Mouse (Mus musculus) kidney, adult 8-10 months (tissue): ENCODE measurements at regions not wholly inside any gene's neighbourhood (a gene's known extent, or its start where the extent isn't known, plus 50 kb on each side); places are given as distances from the start of the nearest gene placed in this dataset.

Experiments used
- DNase-seq, 2 experiments: peaks; one replicate each; pipeline ENCODE4 v3.0.0; 2022

DNA sequence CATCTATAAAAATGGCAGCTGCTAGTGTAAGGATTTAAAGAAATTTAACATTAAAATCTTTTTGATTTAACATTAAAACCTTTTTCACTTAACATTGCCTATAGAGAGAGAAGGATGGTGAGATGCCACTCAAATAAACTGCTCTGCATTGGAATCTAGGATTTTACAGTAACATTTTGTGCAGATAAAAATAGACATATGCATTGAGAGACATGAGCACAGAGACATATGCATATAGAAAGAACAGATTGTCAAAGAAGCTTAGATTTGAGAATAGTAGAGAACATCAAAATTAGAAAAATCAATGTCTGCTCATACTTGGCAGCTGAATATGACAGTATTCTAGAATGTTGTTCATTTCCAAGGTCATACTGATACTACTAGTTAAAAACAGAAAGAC lies 220.2 kb downstream of the Arap2 start:
- no peak for DNase-seq

DNA sequence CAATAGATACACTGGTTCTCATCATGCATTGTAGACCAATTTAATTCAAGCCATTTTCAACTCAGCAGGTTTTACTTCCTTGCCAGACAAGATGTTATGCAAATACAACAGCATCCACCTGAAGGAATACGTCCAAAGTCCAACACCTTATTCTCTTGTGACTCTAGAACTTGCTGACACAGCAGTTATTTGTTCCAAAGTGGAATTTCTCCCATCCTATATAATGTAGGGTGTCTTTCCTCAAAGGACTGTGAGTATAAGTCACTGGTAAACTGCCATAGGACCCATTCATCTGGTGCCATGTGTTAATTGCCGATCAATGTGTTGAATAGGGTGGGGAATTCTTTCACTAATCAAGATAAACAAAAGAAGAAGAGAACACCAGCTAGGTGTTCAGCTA lies 226.7 kb downstream of the Arap2 start:
- no peak for DNase-seq

DNA sequence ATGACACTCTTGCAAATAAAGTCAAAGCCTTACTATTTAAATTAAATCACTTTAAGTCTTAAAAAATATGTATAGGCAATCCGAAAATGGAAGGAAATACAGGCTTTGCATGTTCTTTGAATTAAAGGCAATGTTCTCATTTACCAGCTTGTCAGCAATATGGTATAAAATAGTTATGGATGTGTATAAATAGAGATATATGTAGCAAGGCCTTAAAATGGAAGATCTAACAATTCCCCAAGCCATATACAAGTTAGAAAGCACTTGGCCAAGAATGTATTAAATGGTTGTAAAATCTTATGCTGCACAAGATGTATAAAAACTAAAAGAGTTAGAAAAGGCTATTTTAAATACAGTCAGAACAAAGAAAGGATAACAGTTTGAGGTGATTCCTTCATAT lies 254.1 kb downstream of the Arap2 start:
- DNase-seq: no peak

DNA sequence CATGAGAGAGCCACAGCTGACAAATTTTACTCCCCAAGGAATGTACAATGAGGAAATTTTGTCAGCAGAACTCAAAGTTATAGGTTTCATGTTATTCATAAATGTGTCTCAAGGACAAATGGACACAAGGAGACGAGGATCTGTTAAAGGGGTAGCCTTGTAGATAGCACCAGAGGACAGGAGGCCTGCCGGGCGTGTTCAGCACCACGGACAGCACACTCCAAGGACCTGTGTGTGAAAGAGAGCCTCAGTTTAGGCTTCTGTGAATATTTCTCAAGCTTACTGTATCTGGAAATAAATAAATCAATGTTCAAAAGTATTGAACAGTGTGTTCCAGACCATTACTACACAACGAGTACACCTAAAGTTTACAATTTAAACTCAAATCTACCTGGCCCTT lies 282.4 kb downstream of the Arap2 start:
- DNase-seq: peak in 1 of 2 experiments; percentile 8

DNA sequence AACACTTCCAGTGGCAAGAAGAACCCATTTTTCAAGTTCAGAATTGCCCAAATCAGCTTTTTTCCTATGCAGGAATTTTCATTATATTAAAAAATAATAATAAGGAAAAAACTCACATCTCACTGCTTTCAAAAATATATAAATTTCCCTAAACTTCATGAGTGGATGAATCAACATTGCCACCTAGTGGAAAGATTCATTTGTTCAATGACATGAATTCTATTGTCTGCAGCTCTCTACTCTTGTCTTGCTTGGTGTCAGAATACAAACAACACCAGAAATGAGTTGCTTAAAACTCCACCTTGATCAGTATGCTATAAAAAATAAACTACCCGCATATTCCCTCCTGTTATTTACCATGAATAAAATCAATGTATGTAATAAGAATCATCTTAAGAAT lies 285.0 kb downstream of the Arap2 start:
- no peak for DNase-seq

DNA sequence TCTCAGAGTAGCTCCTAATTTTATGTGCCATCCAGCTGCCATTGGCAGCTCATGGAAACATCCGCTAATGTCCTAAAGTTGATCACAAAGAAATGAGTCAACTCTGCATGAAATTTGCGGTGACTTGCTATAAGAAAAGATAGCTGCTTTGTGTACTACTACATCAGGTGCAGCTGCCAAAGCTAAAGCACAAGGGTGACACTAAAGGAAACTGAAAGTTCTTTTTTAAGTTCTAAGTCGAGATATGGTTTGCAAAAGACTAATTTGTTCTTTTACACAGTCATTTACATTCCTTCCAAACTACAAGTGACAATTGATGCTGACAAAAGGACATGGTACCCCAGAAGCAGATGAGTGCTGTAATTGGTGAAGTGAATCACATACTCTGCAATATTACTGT lies 292.5 kb downstream of the Arap2 start:
- no peak for DNase-seq

DNA sequence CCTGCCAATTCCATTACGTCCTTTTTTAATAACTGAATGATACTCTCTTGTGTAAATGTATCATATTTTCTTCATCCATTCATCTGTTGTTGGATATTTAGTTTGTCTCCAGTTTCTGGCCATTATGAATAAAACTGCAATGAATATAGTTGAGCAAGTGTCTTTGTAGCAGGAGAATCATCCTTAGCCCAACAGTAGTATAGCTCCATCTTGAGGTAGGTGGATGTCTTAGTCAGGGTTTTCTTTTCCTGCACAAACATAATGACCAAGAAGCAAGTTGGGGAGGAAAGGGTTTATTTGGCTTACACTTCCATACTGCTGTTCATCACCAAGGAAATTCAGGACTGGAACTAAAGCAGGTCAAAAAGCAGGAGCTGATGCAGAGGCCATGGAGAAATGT lies 299.2 kb downstream of the Arap2 start:
- no peak for DNase-seq

DNA sequence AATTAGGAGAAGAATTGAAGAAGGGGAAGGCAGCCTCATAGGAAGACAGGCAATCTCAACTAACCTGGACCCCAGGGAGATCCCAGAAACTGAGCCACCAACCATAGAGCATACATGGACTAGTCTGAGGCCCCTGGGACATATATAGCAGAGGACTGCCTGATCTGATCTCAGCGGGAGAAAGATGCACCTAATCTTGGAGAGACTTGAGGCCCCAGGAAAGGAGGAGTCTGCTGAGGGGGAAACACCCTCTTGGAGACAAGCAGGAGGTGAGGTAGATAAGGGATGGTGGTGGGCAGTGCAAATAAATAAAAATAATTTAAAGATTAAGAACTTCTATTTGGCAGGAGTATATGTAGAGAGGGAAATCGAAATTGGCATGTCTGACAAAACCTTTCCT lies 303.4 kb downstream of the Arap2 start:
- no peak for DNase-seq
